Mouse (Mus musculus): ENCODE results near the gene Sqor.

Sqor gene

DNA sequence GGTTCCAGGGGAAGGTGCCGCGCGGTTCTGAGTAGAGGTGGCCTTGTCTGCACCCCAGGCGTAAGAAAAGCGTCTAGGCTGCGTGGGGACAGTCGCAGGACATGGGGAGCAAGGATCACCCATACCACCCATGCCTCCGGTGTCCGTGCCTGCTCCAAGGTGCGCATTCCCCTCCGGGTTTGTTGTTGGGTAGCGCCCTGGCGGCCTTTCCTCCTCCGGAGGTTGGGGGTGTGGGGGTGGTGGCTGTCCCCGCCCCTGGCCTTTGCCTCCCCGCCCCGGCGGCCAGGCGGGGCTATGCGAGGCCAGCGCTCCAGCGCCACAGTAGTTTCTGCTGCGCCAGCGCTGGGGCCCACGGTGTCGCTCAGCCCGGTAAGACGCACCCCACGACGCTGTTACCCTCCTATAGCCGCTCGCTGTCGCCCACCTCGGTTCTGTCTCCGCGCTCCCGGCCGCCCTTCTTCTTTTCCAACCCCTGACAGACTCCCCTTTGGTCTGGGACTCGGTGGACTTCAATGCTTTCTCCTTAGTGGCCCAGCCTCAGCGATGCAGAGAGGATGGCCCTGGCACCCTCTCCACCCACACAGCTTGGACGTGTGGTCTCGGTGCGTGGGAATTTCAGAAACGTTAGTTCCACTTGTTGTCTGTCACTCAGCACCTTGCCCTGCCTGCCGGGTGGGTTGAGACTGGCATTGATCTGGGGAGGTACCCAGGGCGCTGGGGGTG is at the start of gene Sqor:
TSS of gene Sqor (plus strand) at position 167 of the 723 bp plus-strand sequence.
- H3K27me3 ChIP-seq (ENCODE audit: control insufficient read depth, insufficient read depth, low read length, poor library complexity, severe bottlenecking): no peaks in the 10 kb centered on the region
- H3K36me3 ChIP-seq (ENCODE audit: control insufficient read depth, insufficient read depth, low read length, poor library complexity, severe bottlenecking): no peaks in the 10 kb centered on the region
- peak; percentile 15 for DNase-seq (ENCODE audit: low read depth, low spot score)

DNA sequence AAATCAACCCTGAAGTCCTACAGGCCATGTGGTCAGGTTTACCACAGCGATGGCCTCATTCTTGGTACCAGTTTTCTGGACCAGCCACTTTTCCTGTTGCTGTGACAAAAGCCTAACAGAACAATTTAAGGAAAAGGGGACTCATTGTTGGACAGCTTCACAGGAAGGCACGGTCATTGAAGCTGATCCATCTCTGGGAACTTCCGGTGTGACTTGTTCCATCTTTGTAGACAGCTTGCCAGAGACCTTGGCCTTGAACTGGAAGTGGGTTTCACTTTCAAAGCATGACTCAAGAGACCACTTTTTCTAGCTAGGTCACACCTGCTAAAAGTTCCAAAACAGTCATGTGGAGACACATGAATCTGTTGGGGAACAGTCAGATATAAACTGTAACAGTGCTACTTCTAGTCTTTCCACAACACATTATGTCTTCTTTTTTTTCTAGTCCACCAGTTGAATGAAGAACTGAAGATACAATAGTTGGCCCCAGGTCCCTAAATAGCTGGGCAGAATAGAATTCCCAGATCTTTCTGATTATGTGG is 48.7 kb upstream of the Sqor start:
- Histone ChIP-seq H3K27me3 (ENCODE audit: control insufficient read depth, insufficient read depth, low read length, poor library complexity, severe bottlenecking) (no peaks in the 10 kb centered on the region; the same call in 1 of the 2 replicates), H3K36me3 (ENCODE audit: control insufficient read depth, insufficient read depth, low read length, poor library complexity, severe bottlenecking) (no peaks in the 10 kb centered on the region)
- DNase-seq (ENCODE audit: low read depth, low spot score): no peak

DNA sequence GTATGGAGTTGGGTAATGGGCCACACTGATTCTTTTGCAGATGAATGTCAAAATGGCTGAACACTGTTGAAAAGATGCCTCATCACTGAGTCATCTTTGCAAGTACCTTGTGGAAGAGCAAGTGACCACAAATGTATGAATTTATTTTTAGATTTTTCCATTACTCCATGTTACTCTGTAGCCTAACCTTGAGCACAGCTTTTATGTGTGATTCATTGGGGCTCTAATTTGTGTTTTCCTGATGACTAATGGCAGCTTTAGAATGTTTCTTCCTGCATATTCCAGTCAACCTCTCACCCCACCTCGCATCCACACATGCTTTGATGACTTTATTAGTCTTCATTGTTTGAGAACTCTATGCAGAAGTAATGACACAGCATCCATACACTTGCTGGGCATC is 45.8 kb upstream of the Sqor start:
- Histone ChIP-seq H3K36me3 (ENCODE audit: control insufficient read depth, insufficient read depth, low read length, poor library complexity, severe bottlenecking) (no peaks in the 10 kb centered on the region), H3K27me3 (ENCODE audit: control insufficient read depth, insufficient read depth, low read length, poor library complexity, severe bottlenecking) (no peaks in the 10 kb centered on the region)
- no peak for DNase-seq (ENCODE audit: low read depth, low spot score)

DNA sequence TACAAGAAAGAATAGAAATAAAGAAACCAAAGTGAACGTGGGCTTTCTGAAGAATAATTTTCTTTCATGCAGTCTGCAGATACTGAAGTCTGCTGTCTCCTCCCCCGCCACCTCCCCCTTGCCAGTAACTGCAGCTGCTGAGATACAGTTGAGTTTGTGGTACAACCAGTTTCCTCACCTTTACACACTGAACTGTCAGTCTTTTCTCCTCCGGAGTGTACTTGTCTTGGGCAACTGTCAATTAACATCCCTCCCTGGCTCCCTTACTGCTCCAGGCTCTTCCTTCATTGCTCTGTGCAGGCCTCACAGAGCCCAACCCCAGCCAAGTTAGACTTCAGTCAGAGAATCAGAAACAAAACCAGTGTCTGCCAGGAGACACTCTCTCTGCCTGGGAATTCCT is 44.5 kb upstream of the Sqor start:
- Histone ChIP-seq H3K27me3 (ENCODE audit: control insufficient read depth, insufficient read depth, low read length, poor library complexity, severe bottlenecking) (no peaks in the 10 kb centered on the region), H3K36me3 (ENCODE audit: control insufficient read depth, insufficient read depth, low read length, poor library complexity, severe bottlenecking) (no peaks in the 10 kb centered on the region)
- no peak for DNase-seq (ENCODE audit: low read depth, low spot score)

DNA sequence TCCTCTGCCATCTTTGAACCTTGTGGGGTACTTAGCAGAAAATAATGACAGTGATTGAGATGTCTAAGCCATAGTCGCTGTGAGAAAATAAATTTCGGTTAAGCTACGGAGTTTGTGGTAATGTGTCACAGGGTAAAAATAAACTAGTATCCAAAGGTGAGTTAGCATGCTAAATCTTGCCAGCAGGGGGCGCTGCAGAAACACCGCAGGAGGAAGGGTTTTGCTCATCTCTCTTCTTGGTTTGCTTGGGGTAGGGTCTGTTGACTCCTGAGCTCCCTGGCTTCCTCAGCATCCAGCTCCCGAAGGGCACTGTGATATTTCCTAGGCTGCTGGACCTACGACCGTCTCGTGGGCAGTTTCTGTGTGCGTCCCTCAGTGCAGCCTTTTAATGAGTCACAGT is 39.4 kb upstream of the Sqor start:
- Histone ChIP-seq H3K27me3 (ENCODE audit: control insufficient read depth, insufficient read depth, low read length, poor library complexity, severe bottlenecking) (no peaks in the 10 kb centered on the region), H3K36me3 (ENCODE audit: control insufficient read depth, insufficient read depth, low read length, poor library complexity, severe bottlenecking) (no peaks in the 10 kb centered on the region)
- DNase-seq (ENCODE audit: low read depth, low spot score): peak; percentile 69

DNA sequence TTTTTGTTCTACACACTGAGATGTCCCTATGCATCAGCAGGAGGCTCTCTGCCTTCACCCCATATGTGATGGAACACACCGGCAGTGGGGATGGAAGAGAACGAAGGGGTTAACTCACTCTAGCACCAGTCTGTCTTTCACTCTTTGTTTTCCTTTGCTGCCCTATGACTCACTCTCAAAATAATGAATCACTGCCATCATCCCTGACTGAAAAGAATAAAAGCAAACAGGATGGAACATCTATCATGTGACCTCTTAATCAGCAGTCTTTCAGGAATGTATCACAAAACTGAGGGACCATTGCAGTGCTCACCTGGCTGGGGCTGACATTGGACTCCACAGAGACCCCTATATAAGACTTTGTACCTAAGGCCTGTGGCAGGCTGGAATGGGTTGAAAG is 33.6 kb upstream of the Sqor start:
- H3K36me3 ChIP-seq (ENCODE audit: control insufficient read depth, insufficient read depth, low read length, poor library complexity, severe bottlenecking): no peaks in the 10 kb centered on the region
- no peak for DNase-seq (ENCODE audit: low read depth, low spot score)
- no peaks in the 10 kb centered on the region for H3K27me3 ChIP-seq (ENCODE audit: control insufficient read depth, insufficient read depth, low read length, poor library complexity, severe bottlenecking)

DNA sequence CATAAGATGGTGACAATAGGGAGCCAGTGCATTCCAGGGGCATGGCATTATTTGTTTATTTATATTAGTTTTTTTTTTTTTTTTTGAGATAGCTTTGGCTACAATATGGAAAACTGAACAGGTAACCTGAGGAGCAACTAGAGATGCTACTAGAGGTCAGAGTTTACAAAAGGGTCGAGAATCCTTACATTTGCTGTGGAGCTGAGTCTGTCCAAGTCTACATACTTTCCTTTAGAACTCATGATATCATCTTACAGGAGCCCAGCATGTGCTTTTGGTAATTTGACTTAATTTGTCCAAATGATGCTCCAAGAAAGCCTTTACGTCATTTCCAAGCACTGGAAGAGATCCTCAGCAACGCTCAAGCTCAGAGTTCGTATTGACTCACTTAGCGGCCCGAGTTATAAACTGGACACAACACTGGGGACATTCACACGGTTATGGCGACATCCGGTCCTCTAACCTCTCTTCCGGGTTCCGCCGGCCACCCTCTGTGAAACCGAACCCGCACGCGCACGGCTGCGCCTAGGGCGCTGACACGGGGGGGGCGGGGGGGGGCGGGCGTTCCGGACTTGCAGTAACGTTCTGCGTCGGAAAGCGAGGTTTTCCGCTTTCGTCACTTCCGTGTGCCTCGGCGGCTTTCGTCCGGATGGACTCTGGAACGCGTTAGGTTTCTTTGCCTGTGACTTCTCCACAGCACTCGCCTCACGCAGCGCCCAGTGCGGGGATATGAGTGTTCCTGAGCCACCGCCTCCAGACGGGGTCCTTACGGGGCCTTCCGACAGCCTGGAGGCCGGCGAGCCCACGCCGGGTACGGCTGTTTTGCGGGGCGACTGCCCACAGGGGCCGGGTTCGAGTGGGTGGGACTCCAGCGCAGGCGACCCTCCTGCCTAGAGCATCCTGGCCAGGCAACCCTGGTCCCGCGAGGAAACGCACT is 26.9 kb upstream of the Sqor start, which contains the start of gene Bloc1s6:
TSS of gene Bloc1s6 (plus strand) at position 610 of the 937 bp plus-strand sequence.
- Histone ChIP-seq H3K27me3 (ENCODE audit: control insufficient read depth, insufficient read depth, low read length, poor library complexity, severe bottlenecking) (no peaks in the 10 kb centered on the region), H3K36me3 (ENCODE audit: control insufficient read depth, insufficient read depth, low read length, poor library complexity, severe bottlenecking) (no peaks in the 10 kb centered on the region)
- peak; percentile 96 for DNase-seq (ENCODE audit: low read depth, low spot score)

DNA sequence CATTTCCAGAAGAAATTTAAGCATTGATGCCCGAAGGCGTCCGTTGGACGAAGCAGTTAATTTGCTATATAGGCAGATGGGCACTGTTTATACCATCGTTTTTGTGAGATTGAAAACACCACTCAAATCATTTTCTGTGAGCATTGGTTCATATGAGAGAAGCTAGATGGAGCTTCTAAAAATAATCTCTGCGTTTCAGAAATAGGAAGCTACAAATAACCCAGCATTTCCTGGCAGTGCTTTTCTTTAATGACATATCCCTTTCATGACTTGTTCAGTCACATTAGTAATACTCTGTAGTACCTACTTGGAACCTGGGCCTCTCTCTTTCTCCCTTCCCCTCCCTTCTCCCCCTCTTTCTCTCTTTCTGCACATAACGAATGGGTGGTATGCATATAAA is 26.0 kb upstream of the Sqor start:
- Histone ChIP-seq H3K27me3 (ENCODE audit: control insufficient read depth, insufficient read depth, low read length, poor library complexity, severe bottlenecking) (no peaks in the 10 kb centered on the region), H3K36me3 (ENCODE audit: control insufficient read depth, insufficient read depth, low read length, poor library complexity, severe bottlenecking) (peaks cover 3% of the 10 kb centered on the region; the same call in 1 of the 2 replicates)
- DNase-seq (ENCODE audit: low read depth, low spot score): peak; percentile 8

DNA sequence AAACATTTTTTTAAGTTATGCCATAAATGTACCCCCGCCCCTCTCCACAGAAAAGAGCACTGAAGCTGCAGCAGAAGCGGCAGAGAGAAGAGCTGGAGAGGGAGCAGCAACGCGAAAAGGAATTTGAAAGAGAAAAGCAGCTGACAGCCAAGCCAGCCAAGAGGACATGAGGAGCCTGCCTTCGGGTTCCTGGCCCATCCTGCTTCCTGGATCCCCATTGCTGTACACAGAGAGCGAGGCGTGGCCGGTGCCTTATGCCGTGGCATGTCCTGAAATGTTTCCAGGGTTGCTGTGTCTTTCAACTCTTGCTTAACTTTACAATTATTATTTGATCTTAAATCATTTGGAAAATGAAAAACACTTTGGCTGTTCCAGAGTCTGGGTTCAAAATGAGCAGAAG is 18.6 kb upstream of the Sqor start:
- no peak for DNase-seq (ENCODE audit: low read depth, low spot score)
- peaks cover 8% of the 10 kb centered on the region; the same call in 1 of the 2 replicates for H3K36me3 ChIP-seq (ENCODE audit: control insufficient read depth, insufficient read depth, low read length, poor library complexity, severe bottlenecking)
- H3K27me3 ChIP-seq (ENCODE audit: control insufficient read depth, insufficient read depth, low read length, poor library complexity, severe bottlenecking): no peaks in the 10 kb centered on the region

DNA sequence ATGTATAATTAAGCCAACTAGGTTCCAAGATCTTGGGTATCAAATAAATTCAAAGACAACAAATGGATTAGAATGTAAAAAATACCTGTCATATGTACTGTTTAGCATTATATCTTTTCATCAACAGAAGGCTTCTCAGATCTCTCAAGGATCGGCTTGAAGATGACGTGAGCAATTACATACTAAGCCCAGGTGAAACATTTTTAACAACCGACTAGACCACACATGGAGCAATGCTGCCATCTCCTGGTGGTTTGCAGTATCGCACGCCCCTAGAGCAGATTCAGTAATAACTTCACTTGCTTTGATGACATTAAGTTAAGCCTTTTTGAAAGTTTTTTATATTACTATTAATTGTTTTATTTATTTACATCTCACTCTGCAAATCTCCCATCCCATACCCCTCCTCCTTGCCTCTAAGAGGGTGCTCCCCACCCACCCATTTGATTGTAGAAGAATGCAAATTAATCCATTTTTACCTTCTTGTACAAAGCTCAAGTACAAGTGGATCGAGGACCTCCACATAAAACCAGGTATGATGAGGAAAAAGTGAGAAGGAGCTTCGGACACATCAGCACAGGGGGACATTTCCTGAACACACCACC is 11.2 kb upstream of the Sqor start:
- peak; percentile 87 for DNase-seq (ENCODE audit: low read depth, low spot score)
- Histone ChIP-seq H3K36me3 (ENCODE audit: control insufficient read depth, insufficient read depth, low read length, poor library complexity, severe bottlenecking) (no peaks in the 10 kb centered on the region), H3K27me3 (ENCODE audit: control insufficient read depth, insufficient read depth, low read length, poor library complexity, severe bottlenecking) (no peaks in the 10 kb centered on the region)

DNA sequence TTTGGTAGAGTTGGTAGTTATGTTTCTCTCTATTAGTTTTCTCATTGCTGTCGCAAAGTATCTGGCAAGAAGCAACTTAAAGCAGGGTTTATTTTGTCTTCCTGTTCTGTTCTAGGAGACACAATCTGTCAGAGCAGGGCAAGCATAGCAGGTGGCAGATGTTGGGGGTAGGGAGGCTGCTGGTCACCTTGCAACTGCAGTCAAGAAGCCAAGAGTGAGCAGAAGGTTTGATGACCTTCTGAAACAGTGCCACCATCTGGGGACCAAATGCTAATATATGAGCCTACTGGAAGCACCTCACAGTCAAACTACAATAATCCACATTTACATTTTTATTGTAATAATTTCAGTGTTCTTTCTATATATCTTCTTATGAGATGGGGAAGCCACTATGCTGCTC is 5.2 kb upstream of the Sqor start:
- DNase-seq (ENCODE audit: low read depth, low spot score): no peak
- no peaks in the 10 kb centered on the region for H3K27me3 ChIP-seq (ENCODE audit: control insufficient read depth, insufficient read depth, low read length, poor library complexity, severe bottlenecking)
- no peaks in the 10 kb centered on the region for H3K36me3 ChIP-seq (ENCODE audit: control insufficient read depth, insufficient read depth, low read length, poor library complexity, severe bottlenecking)

DNA sequence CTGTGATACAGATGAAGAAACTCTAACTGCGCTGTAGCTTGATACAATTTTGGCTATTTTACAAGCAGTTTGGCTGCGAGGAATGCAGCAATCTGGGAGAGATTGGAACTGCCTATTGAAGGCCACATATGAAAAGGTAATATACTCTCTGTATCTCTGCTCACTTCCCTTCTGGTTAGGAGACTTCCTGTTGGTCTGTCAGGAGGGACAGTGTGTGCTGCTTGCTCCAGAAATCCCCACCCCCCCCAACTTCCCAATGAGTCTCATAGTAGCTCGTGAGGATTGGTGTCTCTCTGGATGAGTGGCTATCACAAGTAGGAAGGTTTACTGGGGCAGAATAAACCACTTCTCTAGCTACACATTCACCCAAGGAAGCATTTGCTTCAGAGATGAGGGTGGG is 2.0 kb upstream of the Sqor start:
- DNase-seq (ENCODE audit: low read depth, low spot score): no peak
- Histone ChIP-seq H3K36me3 (ENCODE audit: control insufficient read depth, insufficient read depth, low read length, poor library complexity, severe bottlenecking) (no peaks in the 10 kb centered on the region), H3K27me3 (ENCODE audit: control insufficient read depth, insufficient read depth, low read length, poor library complexity, severe bottlenecking) (no peaks in the 10 kb centered on the region)

DNA sequence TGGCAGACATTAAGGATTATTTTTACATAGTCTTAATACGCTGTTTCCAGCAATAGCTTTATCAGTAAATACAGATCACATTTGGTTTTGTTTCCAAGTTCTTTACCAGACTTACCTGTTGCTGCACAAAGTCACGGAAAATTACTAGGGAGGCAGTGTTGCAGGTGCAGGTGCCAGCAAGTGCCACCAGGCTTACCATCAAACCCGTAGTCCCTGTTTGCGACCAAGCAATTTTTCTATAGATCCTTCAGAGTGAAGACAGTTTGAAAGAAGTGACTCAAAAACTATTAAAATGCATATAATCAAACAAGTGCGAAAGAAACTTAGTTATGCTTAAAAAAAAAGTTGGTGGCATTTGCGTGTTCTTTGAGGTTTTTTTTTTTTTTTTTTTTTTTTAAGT is 511 bp upstream of the Sqor start:
- Histone ChIP-seq H3K36me3 (ENCODE audit: control insufficient read depth, insufficient read depth, low read length, poor library complexity, severe bottlenecking) (no peaks in the 10 kb centered on the region), H3K27me3 (ENCODE audit: control insufficient read depth, insufficient read depth, low read length, poor library complexity, severe bottlenecking) (no peaks in the 10 kb centered on the region)
- no peak for DNase-seq (ENCODE audit: low read depth, low spot score)

DNA sequence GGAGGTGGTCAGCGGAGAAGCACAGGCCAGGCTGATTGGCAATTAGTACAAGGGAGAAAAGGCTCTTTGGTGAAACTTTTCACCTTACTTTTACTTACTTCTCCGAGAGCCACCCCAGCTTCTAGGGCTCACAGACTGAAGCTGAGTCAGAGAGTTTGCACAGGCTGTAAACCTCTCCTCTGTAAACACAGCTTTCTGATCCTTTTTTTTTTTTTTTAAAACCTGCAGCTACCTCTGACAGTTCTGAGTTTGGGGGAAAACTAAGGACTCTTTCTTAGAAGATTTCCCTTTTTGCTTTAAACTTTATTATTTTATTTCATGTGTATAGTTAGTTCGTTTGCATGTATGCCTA is 733 bp downstream of the Sqor start:
- Histone ChIP-seq H3K36me3 (ENCODE audit: control insufficient read depth, insufficient read depth, low read length, poor library complexity, severe bottlenecking) (no peaks in the 10 kb centered on the region), H3K27me3 (ENCODE audit: control insufficient read depth, insufficient read depth, low read length, poor library complexity, severe bottlenecking) (no peaks in the 10 kb centered on the region)
- no peak for DNase-seq (ENCODE audit: low read depth, low spot score)

DNA sequence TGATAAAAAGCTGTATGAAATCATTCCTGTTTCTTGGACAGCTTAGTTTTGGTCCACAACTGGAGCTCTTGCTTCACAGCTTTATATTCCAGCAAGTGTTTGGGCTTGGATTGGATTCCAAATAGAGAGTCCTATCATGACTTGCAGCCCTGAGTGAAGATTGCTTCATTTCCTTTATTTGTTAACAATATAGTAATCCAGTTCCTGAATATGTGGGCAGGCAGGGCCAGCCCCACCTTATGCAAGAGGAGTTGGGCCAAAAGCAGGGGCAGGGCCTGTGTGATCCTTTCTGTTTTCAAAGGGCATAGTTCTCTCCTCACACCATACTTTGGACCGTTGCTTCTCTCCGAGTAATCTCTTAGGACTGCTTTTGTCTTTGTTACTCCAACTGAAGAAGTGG is 6.0 kb downstream of the Sqor start:
- DNase-seq (ENCODE audit: low read depth, low spot score): no peak
- H3K27me3 ChIP-seq (ENCODE audit: control insufficient read depth, insufficient read depth, low read length, poor library complexity, severe bottlenecking): no peaks in the 10 kb centered on the region

More for the DNA sequence above, 6.0 kb downstream of the Sqor start:
- H3K36me3 ChIP-seq (ENCODE audit: control insufficient read depth, insufficient read depth, low read length, poor library complexity, severe bottlenecking): no peaks in the 10 kb centered on the region
